Mouse (Mus musculus) lung, adult 18-20 months (tissue): ENCODE measurements around the gene Rbm20.

ENCODE experiments used
- DNase-seq, 2 experiments: peaks; one replicate each; pipeline ENCODE4 v3.0.0; 2022; ENCODE audit warnings: mixed read lengths in 2 of 2

Rbm20 gene

GRCm38 (mm10) chr19:53854978-53855377 is 177.9 kb downstream of the Rbm20 start:
- peak; percentile 39 to 56 for DNase-seq

DNA sequence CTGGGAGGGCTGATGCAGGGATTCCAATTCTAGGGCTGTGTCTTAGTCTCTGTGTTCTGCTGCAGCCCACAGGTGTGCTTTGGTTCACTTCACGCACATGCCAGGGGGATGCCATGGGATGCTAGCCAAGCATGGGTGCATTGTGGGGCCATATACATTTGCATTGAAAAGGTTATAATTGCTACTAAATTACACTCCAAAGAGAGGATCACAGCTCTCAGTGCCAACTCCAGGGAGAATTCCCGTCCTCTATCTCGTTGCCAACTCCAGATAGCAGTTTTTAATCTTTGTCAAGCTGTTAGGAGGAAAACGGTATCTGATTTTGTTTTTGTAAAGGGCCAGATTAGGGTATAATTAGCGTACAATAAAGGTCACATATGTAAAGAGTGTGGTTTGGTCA is 178.7 kb downstream of the Rbm20 start:
- no peak for DNase-seq

DNA sequence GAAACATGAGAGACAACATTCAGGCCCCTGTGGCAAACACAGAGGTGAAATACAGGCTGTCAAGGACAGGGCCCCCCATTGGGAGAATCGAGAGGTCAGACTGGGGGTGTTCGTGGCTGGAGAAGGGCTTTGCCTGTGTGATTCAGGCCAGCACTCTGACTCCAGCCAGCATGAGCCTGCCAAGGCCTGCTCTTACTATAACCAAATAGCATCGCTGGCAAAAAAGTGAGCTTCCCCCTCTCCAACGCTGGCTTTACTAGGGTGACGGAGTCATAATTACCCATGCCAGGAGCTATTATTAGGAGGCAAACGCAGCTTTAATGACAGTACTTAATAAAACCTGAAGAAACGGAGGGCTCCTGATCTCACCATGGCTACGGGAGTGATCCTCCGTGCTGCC is 179.7 kb downstream of the Rbm20 start:
- no peak for DNase-seq

GRCm38 (mm10) chr19:53857962-53858361 is 180.9 kb downstream of the Rbm20 start:
- DNase-seq, result no peak

DNA sequence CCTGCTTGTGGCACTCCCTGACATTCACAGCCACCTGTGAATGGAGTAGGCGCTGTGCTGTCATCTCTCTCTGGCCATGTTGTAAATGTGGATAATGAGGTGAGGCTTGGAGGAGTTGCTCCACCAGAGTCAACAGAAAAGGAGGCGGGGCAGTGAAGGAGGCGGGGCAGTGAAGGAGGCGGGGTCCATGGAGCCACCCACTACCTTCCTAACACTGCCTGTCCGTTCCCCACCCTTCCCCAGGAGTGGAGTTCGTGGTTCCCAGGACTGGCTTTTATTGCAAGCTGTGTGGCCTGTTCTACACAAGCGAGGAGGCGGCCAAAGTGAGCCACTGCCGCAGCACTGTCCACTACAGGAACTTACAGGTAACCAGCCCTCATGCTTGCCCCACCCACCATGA is 182.0 kb downstream of the Rbm20 start:
- DNase-seq, result peak; percentile 52 to 54

- no peak for DNase-seq
These were observed 182.5 kb downstream of the Rbm20 start for GRCm38 (mm10) chr19:53859593-53859992.

DNA sequence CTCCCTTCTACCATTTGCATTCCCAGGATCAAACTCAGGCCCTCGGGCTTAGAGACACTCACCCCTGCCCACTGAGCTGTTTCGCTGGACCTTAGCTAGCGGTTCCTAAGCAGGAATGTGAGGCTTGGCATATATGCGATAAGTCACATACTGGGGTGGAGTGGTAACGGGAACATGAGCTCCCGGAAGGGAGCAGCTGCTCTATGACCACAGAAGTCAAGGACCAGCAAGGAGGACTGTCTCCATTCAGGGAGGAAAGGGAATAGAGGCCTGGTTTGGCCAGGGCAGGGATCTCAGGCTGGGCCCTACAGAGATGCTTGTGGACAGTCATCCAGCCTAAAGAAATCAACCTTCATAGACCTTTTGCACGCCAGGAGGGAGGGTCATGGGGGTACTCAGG is 184.2 kb downstream of the Rbm20 start:
- no peak for DNase-seq

GRCm38 (mm10) chr19:53862573-53863246 is 185.6 kb downstream of the Rbm20 start:
- DNase-seq, result no peak

- no peak for DNase-seq
These were observed 190.1 kb downstream of the Rbm20 start for GRCm38 (mm10) chr19:53867238-53867637.

DNA sequence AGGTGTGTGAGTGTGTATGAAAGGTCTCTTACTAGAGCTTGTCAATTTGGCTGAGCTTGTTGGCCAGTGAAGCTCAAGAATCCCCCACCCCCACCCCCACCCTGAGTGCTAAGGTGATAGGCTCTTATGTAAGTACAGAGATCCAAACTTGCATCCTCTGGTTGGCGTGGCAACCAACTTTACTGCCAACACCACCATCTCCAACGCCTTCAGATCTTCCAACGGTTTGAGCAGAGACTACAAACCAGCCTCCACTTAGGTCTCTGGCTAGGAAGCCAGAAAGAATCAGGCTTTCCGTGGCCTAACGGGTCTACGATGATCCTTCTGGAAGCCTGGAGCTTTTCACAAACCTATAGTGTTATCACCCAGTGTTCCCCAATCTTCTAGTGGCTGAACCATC is 191.0 kb downstream of the Rbm20 start:
- no peak for DNase-seq

GRCm38 (mm10) chr19:53868796-53869195 is 191.7 kb downstream of the Rbm20 start:
- DNase-seq, result no peak

GRCm38 (mm10) chr19:53869427-53870385 is 192.6 kb downstream of the Rbm20 start:
- DNase-seq, result no peak

DNA sequence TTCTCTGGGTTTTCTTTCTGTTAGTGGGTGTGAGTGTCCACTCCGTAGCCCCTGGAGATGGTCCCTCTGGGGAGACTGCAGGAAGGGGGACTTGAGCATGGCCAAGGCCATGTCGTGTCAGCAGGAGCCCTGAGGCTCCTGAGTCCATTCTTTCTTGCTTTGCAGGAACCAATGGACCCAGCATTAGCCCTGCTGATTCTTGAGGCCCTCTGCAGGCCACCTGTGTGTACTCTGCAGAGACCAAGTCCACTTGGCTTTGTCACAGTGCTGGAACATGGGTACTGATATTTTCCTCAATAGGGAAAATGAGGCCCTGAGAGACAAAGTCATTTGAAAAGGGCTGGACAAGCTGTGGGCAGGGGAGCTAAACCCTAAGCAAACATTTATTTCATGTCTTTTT is 193.5 kb downstream of the Rbm20 start:
- DNase-seq, result no peak

DNA sequence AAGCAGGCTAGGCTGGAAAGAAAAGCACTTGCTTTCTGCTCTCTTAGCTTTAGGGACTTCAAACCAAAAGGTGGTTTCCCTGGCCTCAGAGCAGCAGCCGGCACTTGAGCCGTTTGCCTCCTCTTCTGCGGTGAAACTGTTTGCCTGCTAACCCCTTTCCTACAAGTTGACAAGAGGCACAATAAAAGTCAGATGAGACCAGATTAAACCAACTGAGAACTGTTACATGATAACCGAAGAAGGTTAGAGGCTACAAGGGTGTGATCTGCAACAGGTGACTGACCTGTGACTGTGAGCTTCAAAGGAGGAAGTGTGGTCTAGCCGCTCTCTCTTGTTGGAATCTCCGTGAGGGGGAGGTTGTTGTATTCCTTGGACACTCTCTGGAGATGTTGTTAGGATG is 194.4 kb downstream of the Rbm20 start:
- DNase-seq, result no peak

GRCm38 (mm10) chr19:53872994-53873713 is 196.0 kb downstream of the Rbm20 start:
- no peak for DNase-seq

GRCm38 (mm10) chr19:53875246-53875645 is 198.1 kb downstream of the Rbm20 start:
- DNase-seq, result no peak

DNA sequence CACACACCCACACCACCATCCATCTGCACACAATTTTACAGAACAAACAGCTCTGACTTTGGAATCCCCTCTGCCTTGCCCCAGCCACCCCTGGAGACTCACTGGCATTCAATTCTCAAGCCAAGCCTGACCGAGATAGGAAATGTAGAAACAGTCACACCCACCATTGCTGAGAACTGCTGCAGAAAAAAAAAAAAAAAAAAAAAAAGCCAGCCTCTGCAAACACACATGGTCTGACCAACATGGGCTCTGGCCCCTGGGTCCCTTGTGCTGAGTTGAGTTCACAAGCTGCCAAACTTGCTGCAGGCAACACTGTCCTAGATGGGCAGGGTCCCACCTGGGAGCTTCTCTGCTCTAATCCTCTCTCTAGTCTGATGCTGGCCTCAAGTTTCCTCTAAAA is 200.7 kb downstream of the Rbm20 start:
- DNase-seq, result no peak

GRCm38 (mm10) chr19:53880460-53880859 is 203.4 kb downstream of the Rbm20 start:
- no peak for DNase-seq

- no peak for DNase-seq
These were observed 204.7 kb downstream of the Rbm20 start for GRCm38 (mm10) chr19:53881786-53882185.

DNA sequence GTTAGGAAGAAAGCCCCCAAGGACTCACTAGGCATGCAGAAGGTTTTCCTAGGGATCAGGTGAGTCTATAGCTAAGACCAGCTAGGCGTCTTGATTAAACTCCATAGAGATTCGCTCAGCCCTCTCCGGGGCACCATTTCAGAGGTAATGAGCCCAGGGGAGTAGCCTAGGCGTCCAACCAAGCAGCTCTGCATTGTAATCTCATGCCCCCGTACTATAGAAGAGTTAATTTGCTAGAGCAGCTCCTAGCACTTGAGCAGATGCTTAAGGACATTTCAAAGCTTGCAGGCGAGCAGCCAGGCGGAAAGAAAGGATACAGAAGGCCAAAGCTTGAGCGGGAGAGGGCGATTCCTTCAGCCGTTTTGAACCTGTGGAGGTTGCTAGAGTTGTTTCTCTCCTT is 208.3 kb downstream of the Rbm20 start:
- DNase-seq, result no peak

DNA sequence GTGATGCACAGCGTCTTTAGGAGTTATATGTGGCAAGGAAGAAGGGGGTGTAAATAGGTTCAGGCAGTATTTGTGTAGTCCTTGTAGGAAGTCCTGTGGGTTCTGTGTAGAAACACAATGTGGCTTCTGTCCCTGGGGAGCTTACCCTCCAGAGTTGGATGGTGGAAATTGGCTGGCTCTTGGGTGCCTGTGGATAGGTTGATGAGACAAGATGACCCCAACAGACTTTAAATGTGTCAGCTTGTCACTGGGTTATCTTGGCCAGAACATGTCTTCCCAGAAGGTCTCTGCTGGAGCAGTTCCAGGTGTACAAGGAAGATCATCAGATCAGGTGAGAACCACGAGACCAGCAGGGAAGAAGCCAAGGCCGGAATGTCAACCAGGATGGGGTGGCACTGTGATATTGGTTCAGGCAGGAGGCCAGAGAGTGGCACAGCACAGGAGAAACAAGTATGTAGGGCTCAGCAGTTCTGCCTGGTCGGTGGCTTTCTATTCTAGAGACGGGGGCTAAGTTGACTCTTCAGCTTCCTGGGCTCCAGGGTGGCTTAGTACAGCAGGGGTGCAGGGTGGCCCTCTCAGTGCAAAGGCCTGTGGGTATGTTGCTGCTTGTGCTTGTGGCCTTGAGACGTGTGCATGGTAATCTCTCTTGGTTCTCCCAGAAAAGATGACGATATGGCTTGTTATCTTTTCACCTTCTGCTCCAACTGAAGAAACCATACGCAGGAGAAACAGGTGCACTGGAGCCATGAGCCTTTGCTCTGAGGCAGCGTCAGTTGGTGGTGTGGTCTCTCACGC is 209.7 kb downstream of the Rbm20 start:
- DNase-seq, result no peak

- no peak for DNase-seq
These were observed 210.7 kb downstream of the Rbm20 start for GRCm38 (mm10) chr19:53887822-53888221.

DNA sequence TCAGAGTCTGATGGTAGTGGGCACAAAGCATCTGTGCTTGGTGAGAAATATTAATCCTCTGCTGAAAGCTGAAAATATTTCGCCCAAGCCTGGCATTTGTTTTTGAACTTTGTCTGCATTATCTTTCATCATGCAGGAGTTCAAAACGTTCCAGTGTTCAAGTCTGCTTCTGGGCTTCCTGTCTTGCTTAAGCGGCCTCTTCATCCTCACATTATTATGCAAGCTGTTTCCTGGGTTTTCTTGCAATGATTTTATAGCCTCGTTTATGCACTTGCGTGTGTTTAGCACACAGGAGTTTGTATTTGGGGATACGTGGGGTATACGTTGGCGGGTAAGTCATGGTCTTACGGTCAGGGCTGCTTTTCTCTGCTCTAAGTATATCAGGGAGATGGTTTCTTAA is 211.2 kb downstream of the Rbm20 start:
- no peak for DNase-seq
